Mouse (Mus musculus) stomach, postnatal 0 days (tissue): ENCODE measurements around the gene Kdm4a. TPM values are rescaled to one million over a fixed set of nuclear protein-coding genes. Genes with fewer than 3 reads are reported as not detected.

Experiments used
- ATAC-seq: fragments of 200-750 bp; cut with Nextera tagmentation; 2 replicates; pipeline ENCODE4 v1.8.0; 2017; ENCODE audit not compliant: low FRiP score, low TSS enrichment
- DNase-seq: peaks from one replicate; pipeline ENCODE4 v3.0.0-alpha.2; 2016; ENCODE audit warnings: low spot score
- H3K27ac ChIP-seq: fragments of 300-500 bp; sonication (generic); replicated peaks from 2 replicates; pipeline ENCODE4 v1.5.1; 2014; ENCODE audit warnings: mild to moderate bottlenecking, control low read depth
- H3K27me3 ChIP-seq: fragments of 300-500 bp; sonication (generic); 2 replicates; pipeline ENCODE4 v1.6.1; 2014; ENCODE audit warnings: low read length; ENCODE audit not compliant: control insufficient read depth, insufficient read depth
- H3K36me3 ChIP-seq: fragments of 300-500 bp; sonication (generic); 2 replicates; pipeline ENCODE4 v1.6.1; 2014; ENCODE audit warnings: low read length, mixed read lengths; ENCODE audit not compliant: control insufficient read depth, insufficient read depth
- H3K4me1 ChIP-seq: fragments of 300-500 bp; sonication (generic); replicated peaks from 2 replicates; pipeline ENCODE4 v1.6.1; 2014; ENCODE audit warnings: antibody characterized with exemption; ENCODE audit not compliant: control insufficient read depth, insufficient read depth
- H3K4me2 ChIP-seq: fragments of 300-500 bp; sonication (generic); replicated peaks from 2 replicates; pipeline ENCODE4 v1.6.1; 2014; ENCODE audit warnings: low read depth, mild to moderate bottlenecking, control low read depth, moderate library complexity
- H3K4me3 ChIP-seq: fragments of 300-500 bp; sonication (generic); 2 replicates; pipeline ENCODE4 v1.5.1; 2014; ENCODE audit warnings: low read depth, low read length, control low read depth
- H3K9ac ChIP-seq: fragments of 300-500 bp; sonication (generic); 2 replicates; pipeline ENCODE4 v1.6.1; 2014; ENCODE audit warnings: mild to moderate bottlenecking, low read length, control low read depth, mixed read lengths
- H3K9me3 ChIP-seq: fragments of 300-500 bp; sonication (generic); 2 replicates; pipeline ENCODE4 v1.6.1; 2016; ENCODE audit warnings: low read length; ENCODE audit not compliant: control insufficient read depth
- CTCF ChIP-seq: IDR thresholded peaks from 2 replicates; pipeline ENCODE4 v1.5.1; 2016; ENCODE audit warnings: antibody characterized with exemption, low read depth, mild to moderate bottlenecking, moderate library complexity
- EP300 ChIP-seq: optimal IDR thresholded peaks from 2 replicates; pipeline ENCODE3; 2016; ENCODE audit warnings: antibody characterized with exemption
- WGBS: fragments of 180-500 bp; shearing (Covaris S2); extraction: QIAGEN DNeasy Blood & Tissue Kit; methylation state at CpG from one replicate; pipeline ENCODE4 v1.1.7; 2014; 5-methylcytosine and 5-hydroxymethylcytosine counted together
- microRNA-seq: library from miRNA; unstranded; fragments of <30 nt; microRNA quantifications from one replicate; pipeline ENCODE4, GENCODE M21; 2016
- polyA plus RNA-seq: library from polyadenylated mRNA; unstranded; fragments of >200 nt; fragmentation: Nextera tagmentation; extraction: Ambion mirVana; gene quantifications from 2 replicates; pipeline ENCODE4 v1.2.1, GENCODE M21; 2015

Gene Kdm4a
- polyA plus RNA-seq, 1 experiment from 2014 or later, result 14.6 TPM

DNA sequence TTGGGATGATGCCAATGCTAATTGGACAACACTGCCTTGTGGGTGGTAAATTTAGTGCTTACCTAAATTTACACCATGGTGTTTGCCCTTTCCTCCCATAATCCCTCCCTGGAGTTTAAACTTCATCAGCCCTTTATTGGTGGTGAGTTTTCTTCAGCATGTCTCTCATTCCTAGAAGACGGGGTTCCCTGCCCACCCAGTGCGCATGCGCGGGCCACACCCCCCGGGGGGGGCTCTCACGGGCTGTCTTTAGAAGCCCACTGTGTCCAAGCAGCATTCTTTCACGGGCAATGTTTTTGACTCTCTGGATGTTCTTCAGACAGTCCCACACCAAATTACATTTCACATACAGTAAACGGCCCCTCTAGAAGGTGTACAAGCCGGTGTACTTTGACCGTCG, 89.4 kb downstream of the Kdm4a start:
- no peak for DNase-seq
- no peak for ATAC-seq
- Histone ChIP-seq H3K9me3 (no peaks in the 10 kb centered on the region), H3K4me1 (no peaks in the 10 kb centered on the region), H3K36me3 (no peaks in the 10 kb centered on the region), H3K27me3 (no peaks in the 10 kb centered on the region), H3K27ac (no peak overlapping the region), H3K4me3 (no peak overlapping the region), H3K9ac (no peak overlapping the region), H3K4me2 (no peak overlapping the region)
- WGBS, result 90% methylated on average over 11 of the region's 11 CpGs
- TF ChIP-seq EP300 (no peak), CTCF (no peak)

DNA sequence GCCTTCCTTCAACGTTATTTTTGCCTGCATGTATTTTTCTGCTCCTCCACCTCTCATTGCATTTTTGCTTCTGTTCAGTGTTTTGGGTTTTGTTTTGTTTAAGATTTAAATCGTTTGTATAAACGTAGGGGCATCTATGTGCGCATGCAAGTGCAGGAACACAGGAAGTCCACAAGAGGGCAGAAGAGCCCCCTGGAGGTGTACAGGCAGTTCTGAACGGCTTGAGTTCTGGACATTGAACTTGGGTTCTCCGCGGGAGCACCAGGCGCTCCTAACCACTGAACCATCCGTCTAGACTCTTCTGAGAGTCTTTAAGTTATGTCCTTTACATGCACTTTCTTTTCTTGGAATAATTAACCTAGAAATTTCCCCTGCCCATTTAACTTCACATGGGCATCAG, 89.9 kb downstream of the Kdm4a start:
- no peak overlapping the region for H3K4me2 ChIP-seq
- TF ChIP-seq EP300 (no peak), CTCF (peak; percentile 85)
- H3K9ac ChIP-seq, result no peak overlapping the region
- no peaks in the 10 kb centered on the region for H3K27me3 ChIP-seq
- WGBS, result 40% methylated on average over 9 of the region's 9 CpGs
- DNase-seq, result peak; percentile 49
- no peak for ATAC-seq
- no peak overlapping the region for H3K4me3 ChIP-seq
- no peak overlapping the region for H3K27ac ChIP-seq
- no peaks in the 10 kb centered on the region for H3K36me3 ChIP-seq
- H3K9me3 ChIP-seq, result no peaks in the 10 kb centered on the region
- no peaks in the 10 kb centered on the region for H3K4me1 ChIP-seq

DNA sequence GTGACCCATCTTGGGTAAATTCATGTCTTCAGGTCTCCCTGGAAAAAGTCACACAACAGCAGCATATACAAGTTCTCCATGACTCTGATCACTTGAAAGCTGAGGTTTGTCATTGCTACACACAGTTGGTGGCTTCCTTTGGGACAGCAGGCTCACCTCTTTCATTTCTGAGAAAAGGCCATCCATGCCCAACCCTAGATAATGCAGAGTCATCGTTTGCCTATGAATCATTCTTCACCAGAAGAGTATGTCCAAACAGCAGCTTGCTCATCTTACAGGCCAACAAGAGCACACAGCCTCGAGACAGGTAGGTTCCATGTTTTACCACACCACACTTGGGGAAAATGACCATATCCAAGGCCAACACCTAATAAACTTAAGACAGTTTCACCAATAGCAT, 91.1 kb downstream of the Kdm4a start:
- no peak overlapping the region for H3K27ac ChIP-seq
- no peaks in the 10 kb centered on the region for H3K9me3 ChIP-seq
- WGBS, result 68% methylated on average over 2 of the region's 2 CpGs
- no peaks in the 10 kb centered on the region for H3K4me1 ChIP-seq
- H3K4me3 ChIP-seq, result no peak overlapping the region
- ATAC-seq (no peak), DNase-seq (no peak)
- no peak overlapping the region for H3K4me2 ChIP-seq
- H3K9ac ChIP-seq, result no peak overlapping the region
- TF ChIP-seq CTCF (no peak), EP300 (no peak)
- H3K36me3 ChIP-seq, result no peaks in the 10 kb centered on the region
- no peaks in the 10 kb centered on the region for H3K27me3 ChIP-seq

Small RNAs within 50 kb of the gene (microRNA-seq; reads per million reads assigned to microRNA genes)
- gene Mir7226, result 1.9 reads per million

Other genes starting within 250 kb of the Kdm4a start
- 3.0 and 3.2 TPM in 2 replicates for gene St3gal3, start 45.1 kb downstream of the Kdm4a start, polyA plus RNA-seq
- gene Ptprf, start 111.4 kb upstream of the Kdm4a start, polyA plus RNA-seq, result 30.1 and 34.1 TPM in 2 replicates
- gene Szt2, start 229.2 kb upstream of the Kdm4a start, polyA plus RNA-seq, result 2.1 and 2.4 TPM in 2 replicates
- gene Med8, start 229.3 kb upstream of the Kdm4a start, polyA plus RNA-seq, result 86.7 and 87.3 TPM in 2 replicates
- gene Elovl1, start 248.1 kb upstream of the Kdm4a start, polyA plus RNA-seq, result 366 and 374 TPM in 2 replicates